Mouse (Mus musculus) CH12.LX (cell line): ENCODE data around the gene Gm45716. TPM values are rescaled to one million over a fixed set of nuclear protein-coding genes. Genes with fewer than 3 reads are reported as not detected.

ENCODE experiments used
- DNase-seq: peaks from one replicate; pipeline ENCODE4 v3.0.0-alpha.2; 2013; ENCODE audit errors: extremely low read depth
- H3K27ac ChIP-seq: 2 replicates; pipeline ENCODE4 v1.5.1; 2012; ENCODE audit warnings: low read depth, mild to moderate bottlenecking, control low read depth, moderate library complexity; ENCODE audit not compliant: insufficient read depth
- H3K27me3 ChIP-seq: replicated peaks from 2 replicates; pipeline ENCODE3; 2012; ENCODE audit warnings: inconsistent platforms
- H3K36me3 ChIP-seq, 2 experiments: replicated peaks in 1 of 2; 2 replicates each; pipeline versions ENCODE3 to v1.6.1; 2012; ENCODE audit warnings: inconsistent platforms in 1 of 2, low read length in 1 of 2, mild to moderate bottlenecking in 1 of 2, mixed read lengths in 1 of 2, moderate library complexity in 1 of 2; ENCODE audit not compliant: control insufficient read depth in 1 of 2, insufficient read depth in 1 of 2
- H3K4me1 ChIP-seq, 2 experiments: 2 replicates each; pipeline ENCODE4 v1.6.1; 2012; ENCODE audit warnings: inconsistent platforms in 1 of 2, moderate library complexity in 1 of 2; ENCODE audit not compliant: insufficient read depth in 2 of 2, control insufficient read depth in 1 of 2
- H3K4me2 ChIP-seq: 2 replicates; pipeline ENCODE4 v1.6.1; 2012; ENCODE audit warnings: low read depth, mild to moderate bottlenecking, control low read depth; ENCODE audit not compliant: poor library complexity, insufficient read depth, severe bottlenecking
- H3K4me3 ChIP-seq, 3 experiments: fragments of 150-350 bp in 1 of 3; sonication (generic) in 1 of 3; replicated peaks in 1 of 3; 2 replicates each; pipeline versions ENCODE3 to v1.5.1; 2011 to 2012; ENCODE audit warnings: low read depth in 2 of 3, low read length in 2 of 3, mild to moderate bottlenecking in 2 of 3, moderate library complexity in 2 of 3, control low read depth in 1 of 3, improper control_type of control experiment in 1 of 3, inconsistent platforms in 1 of 3, mixed read lengths in 1 of 3; ENCODE audit not compliant: poor library complexity in 1 of 3
- H3K79me2 ChIP-seq: replicated peaks from 2 replicates; pipeline ENCODE4 v1.6.1; 2012; ENCODE audit warnings: mild to moderate bottlenecking, moderate library complexity; ENCODE audit not compliant: control insufficient read depth, poor library complexity, insufficient read depth, severe bottlenecking; ENCODE audit errors: extremely low read depth
- H3K9ac ChIP-seq: 2 replicates; pipeline ENCODE4 v1.6.1; 2012; ENCODE audit warnings: low read depth, mild to moderate bottlenecking, control low read depth, moderate library complexity; ENCODE audit not compliant: insufficient read depth
- H3K9me3 ChIP-seq: replicated peaks from 2 replicates; pipeline ENCODE3; 2012; ENCODE audit warnings: low read length, inconsistent platforms, mixed read lengths
- BHLHE40 ChIP-seq: IDR thresholded peaks from 2 replicates; pipeline ENCODE4 v1.6.1; 2011; ENCODE audit warnings: mild to moderate bottlenecking, low read depth, low read length, improper control_type of control experiment
- E2F4 ChIP-seq: IDR thresholded peaks from 2 replicates; pipeline ENCODE4 v1.6.1; 2011; ENCODE audit warnings: low read depth, low read length, improper control_type of control experiment; ENCODE audit not compliant: insufficient replicate concordance
- ELF1 ChIP-seq: IDR thresholded peaks from 2 replicates; pipeline ENCODE4 v1.6.1; 2014; ENCODE audit warnings: low read depth, mild to moderate bottlenecking, inconsistent platforms, low read length, improper control_type of control experiment
- GABPA ChIP-seq: IDR thresholded peaks from 2 replicates; pipeline ENCODE4 v1.6.1; 2012; ENCODE audit warnings: low read depth, low read length, improper control_type of control experiment, inconsistent platforms; ENCODE audit not compliant: insufficient replicate concordance
- HCFC1 ChIP-seq: IDR thresholded peaks from 2 replicates; pipeline ENCODE4 v1.6.1; 2012; ENCODE audit warnings: low read depth, mild to moderate bottlenecking, inconsistent platforms, low read length, improper control_type of control experiment
- JUN ChIP-seq: IDR thresholded peaks from 2 replicates; pipeline ENCODE4 v1.6.1; 2011; ENCODE audit warnings: low read depth, mild to moderate bottlenecking, low read length, improper control_type of control experiment, moderate library complexity; ENCODE audit not compliant: insufficient read depth
- MAZ ChIP-seq: IDR thresholded peaks from 2 replicates; pipeline ENCODE4 v1.6.1; 2012; ENCODE audit warnings: low read depth, mild to moderate bottlenecking, inconsistent platforms, low read length, improper control_type of control experiment, moderate library complexity
- MXI1 ChIP-seq: IDR thresholded peaks from 2 replicates; pipeline ENCODE4 v1.6.1; 2011; ENCODE audit warnings: mild to moderate bottlenecking, low read depth, low read length, improper control_type of control experiment
- POLR2A ChIP-seq: IDR thresholded peaks from 2 replicates; pipeline ENCODE4 v1.6.1; 2011; ENCODE audit warnings: low read depth, mild to moderate bottlenecking, improper control_type of control experiment, low read length
- SIN3A ChIP-seq: IDR thresholded peaks from 2 replicates; pipeline ENCODE4 v1.6.1; 2012; ENCODE audit warnings: low read length, improper control_type of control experiment, inconsistent platforms
- TCF12 ChIP-seq: IDR thresholded peaks from 2 replicates; pipeline ENCODE4 v1.6.1; 2014; ENCODE audit warnings: low read depth, mild to moderate bottlenecking, inconsistent platforms, low read length, improper control_type of control experiment
- UBTF ChIP-seq: IDR thresholded peaks from 2 replicates; pipeline ENCODE4 v1.6.1; 2012; ENCODE audit warnings: low read depth, mild to moderate bottlenecking, inconsistent platforms, low read length, improper control_type of control experiment, moderate library complexity
- ZC3H11A ChIP-seq: IDR thresholded peaks from 2 replicates; pipeline ENCODE4 v1.6.1; 2012; ENCODE audit warnings: low read depth, mild to moderate bottlenecking, inconsistent platforms, low read length, improper control_type of control experiment
- ZKSCAN1 ChIP-seq: IDR thresholded peaks from 2 replicates; pipeline ENCODE4 v1.6.1; 2012; ENCODE audit warnings: low read depth, inconsistent platforms, low read length, improper control_type of control experiment, borderline replicate concordance
- dilution Hi-C: fragments of 300-500 bp; cut with MboI; formaldehyde crosslinking; loops from 2 replicates; pipeline ENCODE4 v1.14.3; 2020; ENCODE audit warnings: low sequenced_read_pairs; ENCODE audit not compliant: extremely low pct_unique_long_range_greater_than_20kb, extremely low pct_ligation_motif_present
- in situ Hi-C: fragments of 300-500 bp; cut with MboI; formaldehyde crosslinking; loops from 3 replicates; pipeline ENCODE4 v1.14.3; 2019; ENCODE audit warnings: low sequenced_read_pairs, low pct_ligation_motif_present, low pct_unique_long_range_greater_than_20kb, mixed read lengths
- polyA plus RNA-seq: library from polyadenylated mRNA; unstranded; fragments of >175 nt; gene quantifications from 2 replicates; pipeline ENCODE4 v1.2.1, GENCODE M21; 2012; ENCODE audit warnings: low read depth; ENCODE audit not compliant: insufficient read length
- total RNA-seq, 2 experiments: library from RNA; depleted of rRNA; stranded (reverse); fragments of 300-350 nt in 1 of 2; fragments of >200 nt in 1 of 2; gene quantifications; 2 replicates each; pipeline ENCODE4 v1.2.3; 2012 to 2014

The Gm45716 gene
- total and polyA plus RNA-seq, 3 experiments = 3.0 to 15.9 (median 9.9) TPM

DNA sequence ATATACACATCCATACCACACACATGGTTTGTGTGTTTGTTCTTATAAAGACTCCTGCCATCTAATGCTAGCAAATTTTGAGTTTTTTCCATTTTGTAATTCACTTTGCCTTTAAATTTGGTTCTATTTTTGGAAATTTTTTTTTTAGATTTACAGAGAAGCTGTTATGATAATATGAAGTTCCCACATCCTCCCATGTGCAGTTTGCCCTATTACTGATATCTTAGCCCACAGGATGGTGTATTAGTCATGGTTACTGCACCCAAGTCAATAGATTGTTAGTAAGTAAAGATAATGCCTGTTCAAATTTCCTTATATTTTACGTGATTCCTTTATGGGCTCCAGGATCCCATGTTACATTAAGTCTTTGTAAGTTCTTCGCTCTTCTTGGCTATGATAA, 107.1 kb downstream of the Gm45716 start:
- H3K27ac ChIP-seq = no peak overlapping the region
- H3K9me3 ChIP-seq = no peaks in the 10 kb centered on the region
- in situ Hi-C loops (no loop called here), dilution Hi-C loops (no loop called here)
- H3K4me1 ChIP-seq = no peaks in the 10 kb centered on the region; a peak in 1 of 4 replicates
- H3K4me3 ChIP-seq = no peak overlapping the region
- no peaks in the 10 kb centered on the region for H3K79me2 ChIP-seq
- H3K9ac ChIP-seq = no peak overlapping the region
- no peaks in the 10 kb centered on the region for H3K27me3 ChIP-seq
- no peak for TF ChIP-seq TCF12
- TF ChIP-seq BHLHE40 = no peak
- TF ChIP-seq HCFC1 = no peak
- no peak for TF ChIP-seq POLR2A
- no peak for TF ChIP-seq SIN3A
- TF ChIP-seq E2F4 = no peak
- no peak for TF ChIP-seq ZKSCAN1
- no peak for TF ChIP-seq GABPA
- TF ChIP-seq MXI1 = no peak
- TF ChIP-seq ELF1 = no peak
- TF ChIP-seq JUN = no peak
- no peak for TF ChIP-seq UBTF
- TF ChIP-seq ZC3H11A = no peak
- TF ChIP-seq MAZ = no peak
- DNase-seq = no peak
- no peak overlapping the region for H3K4me2 ChIP-seq
- no peaks in the 10 kb centered on the region for H3K36me3 ChIP-seq

Other genes starting within 250 kb of the Gm45716 start
- gene Pctp, start 184.8 kb upstream of the Gm45716 start, total RNA-seq (2012; rRNA removed) = 23.0 and 24.6 TPM in 2 replicates
- gene Pctp, start 184.8 kb upstream of the Gm45716 start, total RNA-seq (2014; rRNA removed) = 26.0 and 28.0 TPM in 2 replicates
- 31.5 and 31.8 TPM in 2 replicates for gene Pctp, start 184.8 kb upstream of the Gm45716 start, polyA plus RNA-seq
- gene Tmem100, start 157.3 kb upstream of the Gm45716 start, total RNA-seq (2012; rRNA removed) = 0.17 and 0.30 TPM in 2 replicates
- 1.0 and 1.2 TPM in 2 replicates for gene Tmem100, start 157.3 kb upstream of the Gm45716 start, total RNA-seq (2014; rRNA removed)
- 3.5 and 3.6 TPM in 2 replicates for gene Tmem100, start 157.3 kb upstream of the Gm45716 start, polyA plus RNA-seq
- gene Mmd, start 61.8 kb downstream of the Gm45716 start, total RNA-seq (2012; rRNA removed) = 10.3 and 13.8 TPM in 2 replicates
- 60.4 and 70.5 TPM in 2 replicates for gene Mmd, start 61.8 kb downstream of the Gm45716 start, total RNA-seq (2014; rRNA removed)
- 36.1 and 39.8 TPM in 2 replicates for gene Mmd, start 61.8 kb downstream of the Gm45716 start, polyA plus RNA-seq
- gene Hlf, start 203.2 kb downstream of the Gm45716 start, total RNA-seq (2012; rRNA removed) = 0.04 TPM in 1 of 2 replicates, not detected in the other
- 0.05 and 0.08 TPM in 2 replicates for gene Hlf, start 203.2 kb downstream of the Gm45716 start, total RNA-seq (2014; rRNA removed)
- gene Hlf, start 203.2 kb downstream of the Gm45716 start, polyA plus RNA-seq = 0.22 and 0.36 TPM in 2 replicates